Mouse (Mus musculus): ENCODE results near the gene H3f3b.
A peak's percentile ranks its signal among the peaks of the same experiment; 100 is the strongest.
"Not testable (repeated sequence)": the region's sequence is repeated elsewhere in the genome, so short reads cannot be mapped to it uniquely, and the experiment has no call there.

Gene H3f3b

DNA sequence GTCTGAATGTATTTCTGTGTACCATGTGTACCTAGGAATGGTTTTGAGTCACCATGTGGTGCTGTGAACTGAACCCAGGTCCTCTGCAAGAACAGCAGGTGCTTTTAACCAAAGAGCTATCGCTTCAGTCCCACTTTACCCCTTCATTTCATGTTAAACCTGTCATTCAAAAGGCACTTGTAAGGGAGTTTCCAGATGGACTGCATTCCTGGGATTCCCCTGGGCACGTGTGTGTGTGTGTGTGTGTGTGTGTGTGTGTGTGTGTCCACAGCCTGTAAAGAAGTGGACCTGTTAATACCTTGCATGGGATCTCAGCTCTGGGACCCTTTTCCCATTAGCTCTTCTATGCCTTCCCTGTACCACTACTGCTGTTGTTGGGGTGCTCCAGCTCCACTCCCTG is 21.8 kb upstream of the H3f3b start:
- DNase-seq (ENCODE audit: low spot score in 2 of 2): no peak

DNA sequence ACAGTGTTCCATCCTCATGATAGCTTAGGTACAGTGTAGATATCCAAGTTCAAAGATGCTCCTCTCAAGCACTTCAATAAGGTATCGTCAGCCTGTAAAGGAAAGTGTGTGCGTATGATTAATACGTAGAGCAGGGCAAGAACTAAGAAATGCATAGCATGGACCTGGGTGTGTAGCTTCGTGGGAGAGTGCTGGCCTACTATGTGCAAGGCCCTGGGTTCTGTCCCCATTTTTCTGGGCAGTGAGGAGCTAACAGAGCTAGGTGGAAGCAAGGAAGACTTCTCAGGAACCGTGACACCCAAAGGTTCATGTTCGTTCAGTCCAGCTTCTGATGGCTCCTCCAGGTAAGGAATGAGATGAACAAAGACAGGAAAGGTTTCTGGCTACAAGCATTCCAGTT is 17.4 kb upstream of the H3f3b start:
- no peak for DNase-seq (ENCODE audit: low spot score in 2 of 2)

DNA sequence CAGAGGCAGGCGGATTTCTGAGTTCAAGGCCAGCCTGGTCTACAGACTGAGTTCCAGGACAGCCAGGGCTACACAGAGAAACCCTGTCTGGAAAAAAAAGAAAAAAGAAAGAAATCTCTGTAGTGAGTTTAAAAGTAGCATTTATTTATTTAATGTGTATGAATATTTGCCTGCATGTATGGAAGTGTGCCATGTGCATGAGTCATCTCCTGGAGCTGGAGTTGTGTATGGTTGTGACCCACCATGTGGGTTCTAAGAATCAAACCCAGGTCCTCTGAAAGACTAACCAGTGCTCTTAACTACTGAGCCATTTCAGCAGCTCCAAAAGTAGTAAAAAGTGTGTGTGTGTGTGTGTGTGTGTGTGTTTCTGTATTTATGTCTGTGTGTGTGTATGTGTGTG is 15.5 kb upstream of the H3f3b start:
- DNase-seq (ENCODE audit: low spot score in 2 of 2): no peak

DNA sequence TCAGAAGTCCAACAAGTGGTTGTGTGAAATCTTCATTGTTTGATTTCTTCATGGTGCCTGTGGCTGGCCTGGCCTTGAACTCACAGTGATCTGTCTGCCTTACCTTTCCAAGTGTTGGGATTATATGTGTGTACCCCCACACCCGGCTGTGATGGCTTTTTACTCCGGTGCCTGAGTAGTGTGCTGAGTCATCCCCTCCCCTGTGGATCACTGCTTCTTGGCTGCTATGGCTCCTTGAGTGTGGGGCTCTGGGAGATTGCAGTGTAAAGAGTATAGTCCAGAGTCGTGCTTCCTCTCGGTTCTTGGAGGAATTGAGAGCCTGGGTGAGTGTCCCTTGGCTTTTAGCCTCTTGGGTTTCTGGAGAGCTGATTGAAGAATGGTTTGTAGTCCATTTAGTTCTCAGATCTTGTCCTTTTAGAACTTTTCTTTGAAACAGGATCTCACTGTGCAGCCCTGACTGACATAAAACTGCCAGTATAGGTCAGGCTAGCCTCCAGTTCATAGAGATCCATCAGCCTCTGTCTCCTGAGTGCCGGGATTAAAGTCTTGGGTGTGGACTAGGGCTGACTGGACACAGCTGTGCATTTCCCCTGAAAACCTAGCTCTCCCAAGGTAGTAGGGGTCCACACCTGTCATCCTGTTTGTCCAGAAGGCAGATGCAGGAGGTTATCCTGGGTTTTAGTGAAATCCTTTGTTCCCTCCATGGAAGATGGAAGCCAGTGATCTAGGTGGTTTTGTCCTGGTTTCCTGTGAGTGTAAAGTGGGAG is 14.8 kb upstream of the H3f3b start:
- no peak for DNase-seq (ENCODE audit: low spot score in 2 of 2)

DNA sequence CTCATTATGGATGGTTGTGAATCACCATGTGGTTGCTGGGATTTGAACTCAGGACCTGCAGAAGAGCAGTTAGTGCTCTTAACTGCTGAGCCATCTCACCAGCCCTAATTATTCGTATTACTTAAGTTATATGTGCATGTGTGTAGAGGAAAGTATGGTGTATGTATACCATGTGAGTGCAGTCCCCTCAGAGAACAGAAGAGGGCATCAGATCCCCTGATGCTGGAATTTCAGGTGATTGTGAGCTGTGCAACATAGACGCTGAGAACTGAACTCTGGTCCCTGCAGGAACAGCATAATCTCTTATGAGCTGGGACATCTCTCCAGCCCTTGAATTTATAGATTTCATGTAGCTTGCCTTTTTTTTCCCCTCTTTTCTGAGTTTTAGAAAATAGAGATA is 14.1 kb upstream of the H3f3b start:
- no peak for DNase-seq (ENCODE audit: low spot score in 2 of 2)

- no peak for DNase-seq (ENCODE audit: low spot score in 2 of 2)
Measured at GRCm38 (mm10) chr11:116040593-116040992, 12.8 kb upstream of the H3f3b start.

- no peak for DNase-seq (ENCODE audit: low spot score in 2 of 2)
Measured at GRCm38 (mm10) chr11:116037826-116038225, 10.1 kb upstream of the H3f3b start.

DNA sequence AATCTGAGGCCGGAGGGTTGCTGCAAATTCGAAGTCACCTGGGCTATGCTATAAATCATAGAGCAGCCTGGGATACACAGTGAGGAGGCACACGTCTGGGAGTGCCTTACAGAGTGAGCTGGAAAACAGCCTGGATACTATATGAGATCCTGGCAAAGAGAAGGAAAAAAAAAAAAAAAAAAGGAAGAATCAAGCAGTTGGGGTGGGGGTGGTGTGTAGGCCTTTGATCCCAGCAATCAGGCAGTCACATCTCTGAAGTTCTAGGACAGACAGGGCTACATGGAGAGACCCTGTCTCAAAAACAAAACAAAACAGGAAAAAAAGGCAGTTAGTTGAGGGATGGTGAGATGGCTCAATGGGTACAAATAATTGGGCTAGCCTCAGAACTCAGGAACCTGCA is 8.9 kb upstream of the H3f3b start:
- DNase-seq (ENCODE audit: low spot score in 2 of 2): no peak

DNA sequence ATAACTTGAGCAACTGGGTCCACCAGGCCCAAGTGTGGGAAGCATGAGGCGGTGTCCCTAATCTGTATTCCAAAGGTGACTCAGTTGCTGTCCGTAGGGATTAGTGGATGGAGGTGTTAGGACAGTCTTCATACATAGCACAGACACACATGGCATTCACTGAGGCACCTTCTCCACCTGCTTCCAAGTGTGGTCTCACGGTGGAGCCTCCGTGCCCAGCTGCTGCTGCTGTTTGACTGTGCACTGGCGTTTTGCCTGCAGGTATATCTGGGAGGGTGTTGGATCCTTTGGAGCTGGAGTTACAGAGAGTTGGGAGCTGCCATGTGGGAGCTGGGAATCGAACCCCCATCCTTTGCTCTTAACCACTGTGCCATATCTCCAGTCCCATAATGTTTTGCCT is 6.8 kb upstream of the H3f3b start:
- DNase-seq (ENCODE audit: low spot score in 2 of 2): no peak

DNA sequence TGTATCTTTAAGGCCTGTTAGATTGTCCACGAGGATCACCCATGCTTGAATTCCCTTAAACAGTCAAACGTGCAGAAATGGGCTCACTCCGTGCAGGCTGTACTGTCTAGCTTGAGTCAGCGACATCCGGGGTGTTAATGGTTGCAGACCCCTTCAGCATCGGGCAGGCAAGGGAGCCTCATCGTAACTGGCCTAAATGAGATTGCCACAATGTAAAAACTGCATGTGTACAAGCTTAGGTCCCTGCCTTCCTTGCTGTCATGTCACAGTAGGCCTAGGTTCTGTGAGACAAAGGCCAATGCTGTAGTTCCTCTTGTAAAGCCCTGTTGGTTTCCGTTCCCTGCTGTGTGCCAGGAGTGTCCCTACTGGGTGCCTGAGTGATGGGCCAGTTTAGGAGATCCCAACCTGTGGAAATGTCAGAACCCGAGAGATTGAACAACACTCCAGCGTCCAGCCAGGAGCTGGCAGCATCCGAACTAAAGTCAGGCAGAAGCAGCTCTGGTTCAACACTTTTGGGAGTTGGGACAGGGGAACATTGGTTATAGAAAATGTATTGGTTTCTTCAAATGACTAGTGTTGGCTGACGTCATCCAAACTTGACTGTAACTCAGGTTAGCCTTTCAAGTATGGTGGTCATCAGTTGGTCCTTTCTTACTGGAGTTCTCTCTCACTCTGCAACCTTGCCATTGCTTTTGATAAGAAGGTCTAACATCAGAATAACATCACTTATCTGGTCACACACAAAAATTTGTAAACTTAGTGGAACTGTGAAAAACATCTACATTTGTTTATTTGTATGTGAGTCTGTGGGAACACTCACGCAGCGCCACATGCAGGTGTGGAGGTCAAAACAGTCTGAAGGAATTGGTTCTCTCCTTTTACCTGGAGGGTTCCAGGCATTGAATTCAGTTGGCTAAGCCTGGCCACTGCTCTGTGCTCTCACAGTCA is 3.4 kb upstream of the H3f3b start:
- DNase-seq (ENCODE audit: low spot score in 2 of 2): peak in 1 of 2 experiments; percentile 17

DNA sequence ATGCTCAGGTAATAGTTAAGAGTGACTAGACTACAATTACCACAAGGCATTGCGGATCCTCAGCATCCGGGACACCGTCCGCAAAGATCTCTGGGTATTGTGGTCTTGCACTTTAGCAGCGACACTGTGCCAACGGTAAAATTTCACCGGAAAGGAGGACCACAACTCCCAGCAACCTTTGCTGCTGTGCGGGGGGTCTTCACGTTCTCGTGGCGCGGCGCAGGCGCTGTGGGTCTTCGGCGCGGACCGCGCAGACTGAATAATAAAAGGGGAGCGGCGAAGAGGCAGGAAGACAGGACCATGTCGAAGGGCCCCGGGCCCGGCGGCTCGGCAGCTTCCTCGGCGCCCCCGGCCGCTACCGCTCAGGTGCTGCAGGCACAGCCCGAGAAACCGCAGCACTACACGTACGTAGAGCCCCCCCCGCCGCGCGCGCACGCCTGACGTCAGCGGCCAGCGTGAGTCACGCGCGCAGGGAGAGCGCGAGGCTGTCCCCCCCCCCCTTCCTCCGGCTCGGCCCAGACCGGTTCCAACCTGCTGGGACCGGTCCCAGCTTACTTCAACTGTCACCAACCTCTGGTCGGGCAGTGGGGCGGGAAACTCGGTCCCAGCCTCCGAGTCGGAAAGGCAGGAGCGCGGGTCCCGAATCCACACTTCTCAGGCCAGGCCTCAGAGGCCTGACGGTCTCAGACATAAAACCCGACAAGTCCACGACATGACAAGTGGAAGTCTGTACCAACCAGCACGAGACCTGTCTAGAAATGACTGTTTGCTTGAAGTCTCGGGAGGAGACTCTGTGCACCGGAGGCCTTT is 2.5 kb upstream of the H3f3b start, which contains the start of gene Unk:
Gene Unk (plus strand): TSS at position 235 of the 810 bp plus-strand sequence.
- peak; percentile 94 to 95 for DNase-seq (ENCODE audit: low spot score in 2 of 2)

- DNase-seq (ENCODE audit: low spot score in 2 of 2): no peak
Measured at GRCm38 (mm10) chr11:116029086-116029865, 1.5 kb upstream of the H3f3b start.

- no peak for DNase-seq (ENCODE audit: low spot score in 2 of 2)
Measured at GRCm38 (mm10) chr11:116028177-116028865, 559 bp upstream of the H3f3b start.

GRCm38 (mm10) chr11:116025056-116025845 is 2.5 kb downstream of the H3f3b start:
- DNase-seq (ENCODE audit: low spot score in 2 of 2): no peak

- peak; percentile 87 to 94 for DNase-seq (ENCODE audit: low spot score in 2 of 2)
Measured at GRCm38 (mm10) chr11:116024356-116024808, 3.4 kb downstream of the H3f3b start.

- peak; percentile 56 to 69 for DNase-seq (ENCODE audit: low spot score in 2 of 2)
Measured at GRCm38 (mm10) chr11:116023771-116024355, 3.9 kb downstream of the H3f3b start.

- not testable (repeated sequence) for DNase-seq (ENCODE audit: low spot score in 2 of 2)
Measured at GRCm38 (mm10) chr11:116023074-116023770, 4.5 kb downstream of the H3f3b start.

- DNase-seq (ENCODE audit: low spot score in 2 of 2): no peak
Measured at GRCm38 (mm10) chr11:116022256-116022780, 5.4 kb downstream of the H3f3b start.
